Mouse (Mus musculus): ENCODE data around the gene Tyro3. TPM values are rescaled to one million over a fixed set of nuclear protein-coding genes. Genes with fewer than 3 reads are reported as not detected.

The Tyro3 gene
- total RNA-seq, 2 experiments from 2014 or later: 87.0 to 88.2 TPM

- no peak for DNase-seq (ENCODE audit: extremely low spot score in 1 of 2, low spot score in 1 of 2)
These were observed 48.5 kb downstream of the Tyro3 start for GRCm38 (mm10) chr2:119845882-119846546.

GRCm38 (mm10) chr2:119846929-119847328, 49.4 kb downstream of the Tyro3 start:
- DNase-seq (ENCODE audit: extremely low spot score in 1 of 2, low spot score in 1 of 2): no peak

GRCm38 (mm10) chr2:119853811-119854210, 56.3 kb downstream of the Tyro3 start:
- no peak for DNase-seq (ENCODE audit: extremely low spot score in 1 of 2, low spot score in 1 of 2)

- no peak for DNase-seq (ENCODE audit: extremely low spot score in 1 of 2, low spot score in 1 of 2)
These were observed 57.8 kb downstream of the Tyro3 start for GRCm38 (mm10) chr2:119855310-119855850.

- DNase-seq (ENCODE audit: extremely low spot score in 1 of 2, low spot score in 1 of 2): no peak
These were observed 59.8 kb downstream of the Tyro3 start for GRCm38 (mm10) chr2:119857341-119857740.

- no peak for DNase-seq (ENCODE audit: extremely low spot score in 1 of 2, low spot score in 1 of 2)
These were observed 67.0 kb downstream of the Tyro3 start for GRCm38 (mm10) chr2:119864484-119864883.

Other genes starting within 250 kb of the Tyro3 start
- under 1 TPM; 0.63 to 0.89 TPM for gene Nusap1, start 179.4 kb upstream of the Tyro3 start, total RNA-seq (2021)
- gene Oip5, start 179.3 kb upstream of the Tyro3 start, total RNA-seq (2021): under 1 TPM; 0.80 to 0.98 TPM
- gene Ndufaf1, start 134.9 kb upstream of the Tyro3 start, total RNA-seq (2021): 10 to 100 TPM; 32.0 to 32.1 TPM
- gene Rtf1, start 122.7 kb upstream of the Tyro3 start, total RNA-seq (2021): 10 to 100 TPM; 54.9 to 62.3 TPM
- 100 to 1,000 TPM; 283 to 285 TPM for gene Itpka, start 55.4 kb upstream of the Tyro3 start, total RNA-seq (2021)
- gene Ltk, start 37.3 kb upstream of the Tyro3 start, total RNA-seq (2021): 10 to 100 TPM; 10.5 to 12.9 TPM
- 10 to 100 TPM; 18.4 to 19.7 TPM for gene Rpap1, start 10.2 kb upstream of the Tyro3 start, total RNA-seq (2021)
- 10 to 100 TPM; 57.4 to 70.3 TPM for gene Mga, start 99.5 kb downstream of the Tyro3 start, total RNA-seq (2021)
- gene Mapkbp1, start 175.0 kb downstream of the Tyro3 start, total RNA-seq (2021): 10 to 100 TPM; 41.3 to 51.0 TPM
- 1 to 10 TPM; 4.2 to 5.3 TPM for gene Jmjd7, start 229.8 kb downstream of the Tyro3 start, total RNA-seq (2021)
- 1 to 10 TPM; 1.5 to 2.1 TPM for gene Gm28042, start 229.8 kb downstream of the Tyro3 start, total RNA-seq (2021)
- 1 to 10 TPM; 3.3 TPM for gene Pla2g4b, start 235.7 kb downstream of the Tyro3 start, total RNA-seq (2021)